Mouse (Mus musculus) ES-E14 (cell line): Measurements from ENCODE around the gene Lclat1. TPM values are rescaled to one million over a fixed set of nuclear protein-coding genes. Genes with fewer than 3 reads are reported as not detected.

Experiments used
- DNase-seq: peaks from one replicate; pipeline ENCODE4 v3.0.0-alpha.2; 2013; ENCODE audit warnings: low read depth, low spot score
- H3K27ac ChIP-seq: 2 replicates; pipeline ENCODE4 v1.5.1; 2012; ENCODE audit warnings: low read depth, mild to moderate bottlenecking, low read length, moderate library complexity, mixed read lengths; ENCODE audit not compliant: poor library complexity, insufficient read depth, severe bottlenecking
- H3K36me3 ChIP-seq: 2 replicates; pipeline ENCODE4 v1.6.1; 2012; ENCODE audit warnings: mild to moderate bottlenecking, low read length, moderate library complexity, mixed read lengths; ENCODE audit not compliant: control insufficient read depth, poor library complexity, insufficient read depth, severe bottlenecking
- H3K4me1 ChIP-seq, 2 experiments: fragments of 150-350 bp in 1 of 2; sonication (generic) in 1 of 2; 2 replicates each; pipeline ENCODE4 v1.6.1; 2012; ENCODE audit warnings: low read length in 2 of 2, mild to moderate bottlenecking in 1 of 2, mixed read lengths in 1 of 2; ENCODE audit not compliant: control insufficient read depth in 2 of 2, insufficient read depth in 2 of 2, poor library complexity in 1 of 2
- H3K4me3 ChIP-seq, 2 experiments: fragments of 150-350 bp in 1 of 2; sonication (generic) in 1 of 2; 2 replicates each; pipeline ENCODE4 v1.5.1; 2012; ENCODE audit warnings: low read length in 2 of 2, low read depth in 1 of 2, mild to moderate bottlenecking in 1 of 2, mixed read lengths in 1 of 2; ENCODE audit not compliant: insufficient read depth in 1 of 2, poor library complexity in 1 of 2, severe bottlenecking in 1 of 2
- H3K9ac ChIP-seq: 2 replicates; pipeline ENCODE4 v1.6.1; 2012; ENCODE audit warnings: low read depth, mild to moderate bottlenecking, low read length, mixed read lengths; ENCODE audit not compliant: poor library complexity, insufficient read depth, severe bottlenecking
- H3K9me3 ChIP-seq: fragments of 150-350 bp; sonication (generic); 2 replicates; pipeline ENCODE4 v1.6.1; 2012; ENCODE audit warnings: low read depth, mild to moderate bottlenecking, low read length; ENCODE audit not compliant: control insufficient read depth, insufficient read depth
- CHD2 ChIP-seq: IDR thresholded peaks from 2 replicates; pipeline ENCODE4 v1.6.1; 2014; ENCODE audit warnings: mild to moderate bottlenecking, low read depth, low read length, inconsistent platforms
- HCFC1 ChIP-seq: IDR thresholded peaks from 2 replicates; pipeline ENCODE4 v1.6.1; 2012; ENCODE audit warnings: low read length, inconsistent platforms, borderline replicate concordance; ENCODE audit not compliant: insufficient read depth
- MAFK ChIP-seq: IDR thresholded peaks from 2 replicates; pipeline ENCODE4 v1.6.1; 2014; ENCODE audit warnings: mild to moderate bottlenecking, low read depth, low read length, inconsistent platforms; ENCODE audit not compliant: insufficient read depth
- ZC3H11A ChIP-seq: IDR thresholded peaks from 2 replicates; pipeline ENCODE4 v1.6.1; 2012; ENCODE audit warnings: low read depth, mild to moderate bottlenecking, inconsistent platforms, low read length, borderline replicate concordance
- ZNF384 ChIP-seq: IDR thresholded peaks from 2 replicates; pipeline ENCODE4 v1.6.1; 2012; ENCODE audit warnings: low read depth, low read length, inconsistent platforms
- in situ Hi-C, 2 experiments: fragments of 600-800 bp; cut with MboI; formaldehyde crosslinking; loops; one replicate each; pipeline ENCODE4 v1.15.1; 2025; ENCODE audit warnings: low sequenced_read_pairs in 2 of 2, inconsistent platforms in 1 of 2; ENCODE audit not compliant: unreplicated experiment in 2 of 2
- total RNA-seq: library from RNA; depleted of rRNA; stranded (reverse); fragments of 300-350 nt; gene quantifications from 2 replicates; pipeline ENCODE4 v1.2.3, GENCODE M21; 2012

The Lclat1 gene
- total RNA-seq, 1 experiment, result 8.6 TPM

DNA sequence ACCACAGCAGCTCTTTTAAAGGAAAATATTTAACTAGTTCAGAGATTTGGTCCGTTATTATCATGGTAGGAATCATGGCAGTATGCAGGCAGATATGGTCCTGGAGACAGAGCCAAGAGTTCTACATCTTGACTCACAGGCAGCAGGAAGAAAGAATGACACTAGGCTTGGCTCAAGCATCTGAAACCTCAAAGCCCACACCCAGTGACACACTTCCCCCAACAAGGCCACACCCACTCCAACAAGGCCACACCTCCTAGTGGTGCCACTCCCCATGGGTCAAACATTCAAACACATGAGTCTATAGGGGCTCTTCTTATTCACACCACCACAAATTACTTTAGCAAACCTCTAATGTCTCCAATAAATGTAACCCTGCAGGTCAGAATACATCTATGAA, 45.1 kb upstream of the Lclat1 start:
- H3K36me3 ChIP-seq, result no peaks in the 10 kb centered on the region
- no peak for TF ChIP-seq ZC3H11A
- no peak for TF ChIP-seq MAFK
- no peak for TF ChIP-seq HCFC1
- TF ChIP-seq CHD2, result no peak
- TF ChIP-seq ZNF384, result no peak
- DNase-seq, result no peak
- H3K9me3 ChIP-seq, result no peaks in the 10 kb centered on the region
- in situ Hi-C loops, result no loop called here
- no peak overlapping the region for H3K9ac ChIP-seq
- H3K27ac ChIP-seq, result no peak overlapping the region
- no peaks in the 10 kb centered on the region for H3K4me1 ChIP-seq
- H3K4me3 ChIP-seq, result no peak overlapping the region

GRCm38 (mm10) chr17:73063299-73063698, 44.5 kb upstream of the Lclat1 start:
- Histone ChIP-seq H3K4me3 (no peak overlapping the region), H3K4me1 (peaks cover 0 to 1% of the 10 kb centered on the region in 2 experiments; a peak in 2 of 4 replicates), H3K9ac (no peak overlapping the region), H3K9me3 (no peaks in the 10 kb centered on the region), H3K27ac (no peak overlapping the region), H3K36me3 (no peaks in the 10 kb centered on the region)
- in situ Hi-C loops, result no loop called here
- no peak for DNase-seq
- TF ChIP-seq MAFK (no peak), ZNF384 (no peak), HCFC1 (no peak), CHD2 (no peak)

DNA sequence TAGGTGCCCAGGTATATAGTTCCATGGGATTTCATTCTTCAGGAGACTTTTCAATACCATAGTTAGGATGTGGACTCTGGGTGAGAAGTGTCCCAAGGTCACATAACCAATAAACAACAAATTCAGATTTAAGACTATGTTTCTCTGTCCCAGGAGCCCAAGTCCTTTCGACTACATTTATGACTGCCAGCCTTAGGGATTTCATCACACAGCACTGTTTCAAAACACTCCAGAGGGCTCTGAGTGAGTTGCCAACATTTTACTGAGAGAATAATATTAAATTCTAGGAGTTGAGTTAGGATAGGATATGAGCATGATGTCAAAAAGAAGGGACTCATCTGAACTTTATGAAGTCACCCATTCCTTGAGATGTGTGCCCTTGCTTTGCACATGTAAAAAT, 44.0 kb upstream of the Lclat1 start:
- in situ Hi-C loops, result no loop called here
- no peak overlapping the region for H3K27ac ChIP-seq
- H3K9me3 ChIP-seq, result no peaks in the 10 kb centered on the region
- no peak overlapping the region for H3K9ac ChIP-seq
- no peak for DNase-seq
- TF ChIP-seq CHD2 (no peak), MAFK (no peak), ZC3H11A (no peak), HCFC1 (no peak), ZNF384 (no peak)
- no peak overlapping the region for H3K4me3 ChIP-seq
- no peaks in the 10 kb centered on the region for H3K36me3 ChIP-seq
- peaks cover 0 to 2% of the 10 kb centered on the region in 2 experiments; a peak in 2 of 4 replicates for H3K4me1 ChIP-seq

GRCm38 (mm10) chr17:73066387-73067169, 41.2 kb upstream of the Lclat1 start:
- no peak overlapping the region for H3K27ac ChIP-seq
- TF ChIP-seq CHD2 (no peak), ZNF384 (no peak), ZC3H11A (no peak)

GRCm38 (mm10) chr17:73067423-73067822, 40.4 kb upstream of the Lclat1 start:
- Histone ChIP-seq H3K4me3 (no peak overlapping the region), H3K36me3 (no peaks in the 10 kb centered on the region), H3K9me3 (no peaks in the 10 kb centered on the region), H3K9ac (no peak overlapping the region), H3K27ac (no peak overlapping the region), H3K4me1 (peaks cover 0 to 2% of the 10 kb centered on the region in 2 experiments; a peak in 2 of 4 replicates)
- no peak for DNase-seq
- in situ Hi-C loops, result no loop called here
- no peak for TF ChIP-seq MAFK
- TF ChIP-seq ZC3H11A, result no peak
- no peak for TF ChIP-seq CHD2
- TF ChIP-seq HCFC1, result no peak
- no peak for TF ChIP-seq ZNF384

More at GRCm38 (mm10) chr17:73066387-73067169, 41.2 kb upstream of the Lclat1 start:
- Histone ChIP-seq H3K4me3 (no peak overlapping the region), H3K9me3 (no peaks in the 10 kb centered on the region), H3K36me3 (no peaks in the 10 kb centered on the region), H3K4me1 (peaks cover 0 to 2% of the 10 kb centered on the region in 2 experiments; a peak in 2 of 4 replicates), H3K9ac (no peak overlapping the region)
- in situ Hi-C loops, result no loop called here
- no peak for DNase-seq
